Mouse (Mus musculus) ES-CJ7 (cell line): Measurements from ENCODE around the gene Zmym1.
"Not testable (repeated sequence)": the region's sequence is repeated elsewhere in the genome, so short reads cannot be mapped to it uniquely, and the experiment has no call there.

ENCODE experiments used
- DNase-seq: peaks from one replicate; pipeline ENCODE4 v3.0.0; 2011; ENCODE audit warnings: low read depth, low spot score

Zmym1 gene

DNA sequence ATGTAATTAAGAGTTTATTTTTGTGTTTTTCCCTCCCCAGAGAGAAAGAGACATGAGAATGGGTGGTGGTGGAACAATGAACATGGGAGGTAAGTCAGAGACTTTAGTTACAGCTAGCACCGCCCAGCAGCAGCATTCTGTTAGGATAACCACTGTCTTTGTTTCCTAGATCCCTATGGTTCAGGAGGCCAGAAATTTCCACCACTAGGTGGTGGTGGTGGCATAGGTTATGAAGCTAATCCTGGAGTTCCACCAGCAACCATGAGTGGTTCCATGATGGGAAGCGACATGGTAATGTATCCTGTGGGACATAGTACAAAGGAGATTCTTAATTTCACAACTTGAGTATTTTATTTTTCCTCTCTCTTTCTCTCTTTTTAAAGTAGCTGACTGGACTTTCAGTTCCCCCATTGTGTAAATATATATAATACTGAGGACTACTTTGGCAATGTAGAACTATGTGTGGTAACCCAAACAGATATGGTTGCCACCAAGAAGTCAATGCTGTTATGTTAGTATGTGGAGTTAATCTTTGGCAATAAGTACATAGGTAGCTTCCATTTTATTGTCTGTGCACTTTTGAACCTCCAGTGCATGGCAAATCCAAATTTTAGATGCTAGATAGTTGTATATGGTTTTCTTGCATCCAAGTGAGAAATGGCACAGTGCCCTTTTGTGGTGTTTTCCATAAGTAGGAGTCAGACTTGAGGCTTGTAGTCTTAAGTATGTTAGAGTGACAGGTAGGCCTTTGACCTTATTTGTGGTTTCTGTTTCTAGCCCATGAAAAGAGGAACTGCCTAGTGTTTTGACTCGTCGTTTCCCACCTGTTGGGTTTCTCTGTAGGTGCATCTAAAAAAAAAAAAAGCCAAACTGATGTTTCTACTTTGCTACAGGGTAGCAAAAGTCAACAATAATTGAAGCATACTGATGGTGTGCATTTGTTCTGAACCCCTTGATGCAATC lies 33.4 kb downstream of the Zmym1 start:
- DNase-seq, result peak; percentile 88

GRCm38 (mm10) chr4:127026826-127027225 lies 34.1 kb downstream of the Zmym1 start:
- no peak for DNase-seq

GRCm38 (mm10) chr4:127024240-127024639 lies 36.7 kb downstream of the Zmym1 start:
- DNase-seq, result no peak

- DNase-seq, result no peak
Measured at GRCm38 (mm10) chr4:127023201-127023600, 37.8 kb downstream of the Zmym1 start.

GRCm38 (mm10) chr4:127021989-127022626 lies 38.8 kb downstream of the Zmym1 start:
- peak; percentile 89 for DNase-seq

DNA sequence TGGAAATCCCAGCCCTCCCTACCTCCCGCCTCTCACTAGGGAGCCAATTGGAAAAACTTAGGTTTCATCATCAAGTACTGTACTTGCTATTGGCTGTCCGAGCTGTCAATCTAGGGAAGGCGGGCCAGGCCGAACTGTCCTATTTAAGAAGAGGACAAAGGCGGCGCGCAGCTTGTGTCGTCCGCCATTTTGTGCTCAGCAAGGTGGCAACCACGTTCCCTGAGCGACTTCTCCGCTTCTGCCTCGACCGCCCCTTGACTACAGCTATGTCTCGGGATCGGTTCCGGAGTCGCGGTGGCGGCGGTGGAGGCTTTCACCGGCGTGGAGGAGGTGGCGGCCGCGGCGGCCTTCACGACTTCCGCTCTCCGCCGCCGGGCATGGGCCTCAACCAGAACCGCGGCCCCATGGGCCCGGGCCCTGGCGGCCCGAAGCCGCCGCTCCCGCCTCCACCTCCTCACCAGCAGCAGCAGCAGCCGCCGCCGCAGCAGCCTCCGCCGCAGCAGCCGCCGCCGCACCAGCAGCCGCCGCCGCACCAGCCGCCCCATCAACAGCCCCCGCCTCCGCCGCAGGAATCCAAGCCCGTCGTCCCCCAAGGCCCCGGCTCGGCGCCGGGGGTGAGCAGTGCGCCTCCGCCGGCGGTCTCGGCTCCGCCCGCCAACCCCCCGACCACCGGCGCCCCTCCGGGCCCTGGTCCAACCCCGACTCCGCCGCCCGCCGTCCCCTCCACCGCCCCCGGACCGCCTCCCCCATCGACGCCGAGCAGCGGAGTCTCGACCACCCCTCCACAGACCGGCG lies 39.6 kb downstream of the Zmym1 start, which contains the start of gene Sfpq:
Gene Sfpq, plus strand, starts transcription at position 174 of the 795 bp plus-strand sequence.
- peak; percentile 99 for DNase-seq

DNA sequence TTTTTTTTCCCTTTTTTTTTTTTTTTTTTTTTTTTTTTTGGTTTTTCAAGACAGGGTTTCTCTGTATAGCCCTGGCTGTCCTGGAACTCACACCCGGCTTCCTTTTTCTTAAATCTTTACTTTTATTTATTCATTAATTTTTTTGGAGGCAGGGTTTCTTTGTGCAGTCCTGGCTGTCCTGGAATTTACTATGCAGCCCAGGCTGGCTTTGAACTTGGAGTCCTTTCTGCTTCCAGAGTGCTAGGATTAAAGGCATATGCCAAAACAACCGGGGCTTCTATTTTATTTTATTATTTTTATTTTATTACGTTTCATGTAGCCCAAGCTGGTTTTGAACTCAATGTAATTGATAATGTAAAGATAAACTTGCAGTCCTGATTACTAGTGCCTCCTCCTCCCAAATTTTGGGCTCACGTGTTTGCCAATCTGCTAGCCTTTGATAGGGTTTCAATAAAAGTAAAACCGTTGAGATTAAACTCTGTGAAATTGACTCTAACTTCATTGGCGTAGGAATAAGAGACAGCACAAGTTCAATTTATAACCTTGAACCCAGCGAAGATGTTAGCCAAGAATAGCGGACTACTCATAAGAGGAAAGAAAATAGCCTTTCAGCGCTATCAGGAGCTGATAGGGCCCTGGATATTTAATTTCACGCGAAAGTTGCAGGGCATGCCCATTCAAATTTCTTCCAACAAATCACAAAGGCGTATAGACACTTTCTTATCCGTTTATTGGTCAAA lies 40.4 kb downstream of the Zmym1 start:
- DNase-seq, result no peak

DNA sequence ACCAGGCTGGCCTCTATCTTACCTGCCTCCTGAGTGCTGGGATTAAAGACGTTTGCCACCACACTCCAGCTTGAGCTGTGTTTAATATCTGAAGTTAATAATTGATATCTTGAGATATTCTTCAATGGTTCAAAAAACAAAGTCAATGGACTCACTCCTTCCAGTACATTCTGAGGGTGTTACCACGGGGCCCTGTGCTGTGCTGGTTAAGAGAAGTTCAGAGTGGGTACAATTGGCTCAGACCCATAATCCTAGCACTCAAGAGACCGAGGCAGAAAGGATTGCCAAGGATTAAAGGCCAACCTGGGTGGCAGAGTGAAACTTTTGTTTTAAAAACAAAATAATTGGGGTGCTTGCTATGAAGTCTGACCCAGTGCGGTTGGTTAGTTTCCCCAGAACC lies 44.6 kb downstream of the Zmym1 start:
- no peak for DNase-seq

GRCm38 (mm10) chr4:127015294-127015993 lies 45.5 kb downstream of the Zmym1 start:
- peak; percentile 91 for DNase-seq

DNA sequence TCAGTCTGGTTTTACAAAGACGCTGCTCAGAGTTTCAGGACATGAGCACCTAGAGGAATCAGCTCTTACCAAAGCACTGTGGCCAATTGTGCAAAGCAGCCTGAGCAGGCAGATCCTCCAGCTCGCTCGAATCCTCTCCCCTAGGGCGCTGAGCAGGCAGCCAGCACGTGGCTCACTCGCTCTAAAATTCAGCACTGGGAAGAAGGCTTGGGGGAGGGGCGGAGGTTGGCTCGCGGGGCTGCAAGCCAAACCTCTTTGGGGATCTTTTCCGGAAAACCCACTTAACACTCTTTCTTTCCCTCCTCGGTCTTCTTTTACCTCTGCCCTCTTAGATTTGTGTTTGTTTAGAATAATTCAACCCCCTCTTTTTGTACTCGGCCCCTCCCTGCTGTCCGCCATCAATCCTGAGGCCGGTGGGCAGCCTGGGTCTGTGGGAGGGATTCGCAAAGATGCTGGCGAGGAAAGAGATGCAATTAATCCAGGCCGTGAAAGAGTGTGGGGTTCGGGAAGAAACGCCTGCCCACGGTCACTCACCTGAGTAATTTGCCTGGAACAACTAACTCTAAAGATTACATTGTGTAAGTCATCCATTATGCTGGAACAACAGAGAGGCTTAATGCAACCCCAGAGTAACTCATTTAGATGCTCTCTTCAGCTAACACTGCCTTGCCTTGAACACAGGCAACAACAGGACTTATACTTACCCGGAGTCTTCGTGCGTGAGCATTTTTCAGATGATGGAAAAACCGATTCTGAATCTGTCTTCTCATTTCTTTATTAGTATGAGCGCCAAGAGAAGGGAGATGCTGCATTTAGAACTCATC lies 55.6 kb downstream of the Zmym1 start:
- peak; percentile 87 for DNase-seq

GRCm38 (mm10) chr4:127004384-127004783 lies 56.6 kb downstream of the Zmym1 start:
- no peak for DNase-seq

- DNase-seq, result no peak
Measured at GRCm38 (mm10) chr4:127000601-127001105, 60.3 kb downstream of the Zmym1 start.

GRCm38 (mm10) chr4:126999372-126999771 lies 61.6 kb downstream of the Zmym1 start:
- DNase-seq, result not testable (repeated sequence)
